Mouse (Mus musculus): ENCODE measurements around the gene Cenpf. TPM values are rescaled to one million over a fixed set of nuclear protein-coding genes. Genes with fewer than 3 reads are reported as not detected.

Cenpf gene
- polyA plus RNA-seq, 2 experiments = 12.0 to 43.2 TPM

DNA sequence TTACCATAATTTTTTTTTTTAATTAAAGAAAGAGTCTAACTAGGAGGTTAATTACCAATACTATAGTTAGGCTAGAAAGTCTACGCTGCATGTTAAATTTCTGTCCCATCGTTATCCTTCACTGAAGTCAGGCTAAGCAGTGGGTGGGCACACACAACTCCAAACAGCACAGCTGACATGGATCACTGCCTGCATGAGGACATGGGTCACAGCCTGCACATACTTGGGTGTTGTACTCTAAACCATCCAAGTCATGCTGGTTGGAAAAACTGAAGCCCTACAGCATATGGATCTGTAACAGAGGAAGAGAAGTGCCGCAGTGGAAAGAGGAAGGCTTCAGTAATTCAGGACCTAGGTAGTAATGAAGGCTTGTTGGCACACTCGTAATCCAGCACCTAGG lies 76.1 kb downstream of the Cenpf start:
- no peaks in the 10 kb centered on the region for H3K36me3 ChIP-seq (replicated peaks; ENCODE audit: control insufficient read depth, insufficient read depth, low read depth)
- DNase-seq (ENCODE audit: low read depth in 3 of 3, low spot score in 3 of 3) (no peak), ATAC-seq (ENCODE audit: insufficient read depth) (no peak)
- H3K27ac ChIP-seq = no peak overlapping the region
- no peak overlapping the region for H3K4me2 ChIP-seq (ENCODE audit: low read depth)
- H3K4me3 ChIP-seq (ENCODE audit: insufficient read depth in 1 of 2, low read depth in 2 of 2, low read length in 2 of 2) = no peak overlapping the region
- 68% methylated on average over 4 of the region's 4 CpGs for WGBS (ENCODE audit: insufficient replicate concordance)
- no peaks in the 10 kb centered on the region for H3K4me1 ChIP-seq (replicated peaks; ENCODE audit: control insufficient read depth in 2 of 2, insufficient read depth in 2 of 2, low read length in 1 of 2)
- H3K27me3 ChIP-seq (ENCODE audit: control insufficient read depth, insufficient read depth, low read length) = no peaks in the 10 kb centered on the region
- no peak overlapping the region for H3K9ac ChIP-seq (replicated peaks)
- TF ChIP-seq CTCF (IDR thresholded peaks at IDR 0.05; ENCODE audit: low read depth) (no peak), EP300 (IDR thresholded peaks at IDR 0.05; ENCODE audit: low read depth) (no peak)
- no peaks in the 10 kb centered on the region for H3K9me3 ChIP-seq (ENCODE audit: control insufficient read depth, low read length)

DNA sequence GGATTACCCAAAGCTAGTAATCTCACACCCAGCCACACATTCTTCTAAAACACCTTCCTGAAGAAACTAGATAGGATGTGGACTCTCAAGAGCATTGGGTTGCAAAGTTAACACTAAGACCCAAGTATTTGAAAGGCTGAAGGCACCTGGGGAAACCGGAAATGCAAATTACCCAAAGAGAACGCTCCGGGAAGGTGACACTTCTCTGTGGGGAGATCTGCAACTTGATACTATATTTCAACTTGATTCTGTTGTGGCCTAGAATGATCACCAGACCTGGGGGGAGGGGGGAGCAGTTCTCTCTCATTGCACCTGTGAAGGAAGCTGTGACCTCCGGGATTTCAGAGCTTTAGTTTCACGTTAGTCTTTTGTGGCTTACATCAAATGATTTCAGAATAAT lies 79.2 kb downstream of the Cenpf start:
- 16% methylated on average over 5 of the region's 5 CpGs for WGBS (ENCODE audit: insufficient replicate concordance)
- Histone ChIP-seq H3K4me1 (replicated peaks; ENCODE audit: control insufficient read depth in 2 of 2, insufficient read depth in 2 of 2, low read length in 1 of 2) (no peaks in the 10 kb centered on the region), H3K4me2 (ENCODE audit: low read depth) (no peak overlapping the region), H3K27ac (no peak overlapping the region), H3K9me3 (ENCODE audit: control insufficient read depth, low read length) (no peaks in the 10 kb centered on the region), H3K9ac (replicated peaks) (no peak overlapping the region), H3K4me3 (ENCODE audit: insufficient read depth in 1 of 2, low read depth in 2 of 2, low read length in 2 of 2) (no peak overlapping the region), H3K27me3 (ENCODE audit: control insufficient read depth, insufficient read depth, low read length) (no peaks in the 10 kb centered on the region), H3K36me3 (replicated peaks; ENCODE audit: control insufficient read depth, insufficient read depth, low read depth) (no peaks in the 10 kb centered on the region)
- TF ChIP-seq CTCF (IDR thresholded peaks at IDR 0.05; ENCODE audit: low read depth) = no peak
- no peak for TF ChIP-seq EP300 (IDR thresholded peaks at IDR 0.05; ENCODE audit: low read depth)
- DNase-seq (ENCODE audit: low read depth in 3 of 3, low spot score in 3 of 3) = no peak
- ATAC-seq (ENCODE audit: insufficient read depth) = no peak

DNA sequence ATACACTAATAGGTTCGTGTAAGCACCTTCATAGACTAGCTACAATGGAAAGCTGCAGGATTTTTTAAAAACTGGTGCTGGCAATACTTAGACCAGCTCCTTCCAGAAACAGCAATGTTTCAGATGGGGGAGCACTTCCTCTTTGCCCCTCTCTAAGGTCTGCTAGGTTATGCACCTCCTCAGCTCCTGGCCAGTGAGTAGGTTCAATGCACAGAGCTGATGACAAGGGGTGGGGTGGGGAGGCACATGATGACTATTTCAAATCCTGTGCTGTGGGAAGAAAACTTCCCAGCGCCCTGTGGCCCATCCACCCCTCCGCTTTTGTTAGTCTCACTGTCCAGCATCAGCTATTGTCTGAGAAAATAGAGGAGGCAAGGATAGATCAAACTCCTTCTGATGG lies 79.8 kb downstream of the Cenpf start:
- 64% methylated on average over 3 of the region's 3 CpGs for WGBS (ENCODE audit: insufficient replicate concordance)
- no peak overlapping the region for H3K4me2 ChIP-seq (ENCODE audit: low read depth)
- no peak overlapping the region for H3K4me3 ChIP-seq (ENCODE audit: insufficient read depth in 1 of 2, low read depth in 2 of 2, low read length in 2 of 2)
- DNase-seq (ENCODE audit: low read depth in 3 of 3, low spot score in 3 of 3) (no peak), ATAC-seq (ENCODE audit: insufficient read depth) (no peak)
- H3K9ac ChIP-seq (replicated peaks) = no peak overlapping the region
- TF ChIP-seq CTCF (IDR thresholded peaks at IDR 0.05; ENCODE audit: low read depth) (no peak), EP300 (IDR thresholded peaks at IDR 0.05; ENCODE audit: low read depth) (no peak)
- H3K36me3 ChIP-seq (replicated peaks; ENCODE audit: control insufficient read depth, insufficient read depth, low read depth) = no peaks in the 10 kb centered on the region
- H3K27ac ChIP-seq = no peak overlapping the region
- no peaks in the 10 kb centered on the region for H3K4me1 ChIP-seq (replicated peaks; ENCODE audit: control insufficient read depth in 2 of 2, insufficient read depth in 2 of 2, low read length in 1 of 2)
- H3K9me3 ChIP-seq (ENCODE audit: control insufficient read depth, low read length) = no peaks in the 10 kb centered on the region
- H3K27me3 ChIP-seq (ENCODE audit: control insufficient read depth, insufficient read depth, low read length) = no peaks in the 10 kb centered on the region

DNA sequence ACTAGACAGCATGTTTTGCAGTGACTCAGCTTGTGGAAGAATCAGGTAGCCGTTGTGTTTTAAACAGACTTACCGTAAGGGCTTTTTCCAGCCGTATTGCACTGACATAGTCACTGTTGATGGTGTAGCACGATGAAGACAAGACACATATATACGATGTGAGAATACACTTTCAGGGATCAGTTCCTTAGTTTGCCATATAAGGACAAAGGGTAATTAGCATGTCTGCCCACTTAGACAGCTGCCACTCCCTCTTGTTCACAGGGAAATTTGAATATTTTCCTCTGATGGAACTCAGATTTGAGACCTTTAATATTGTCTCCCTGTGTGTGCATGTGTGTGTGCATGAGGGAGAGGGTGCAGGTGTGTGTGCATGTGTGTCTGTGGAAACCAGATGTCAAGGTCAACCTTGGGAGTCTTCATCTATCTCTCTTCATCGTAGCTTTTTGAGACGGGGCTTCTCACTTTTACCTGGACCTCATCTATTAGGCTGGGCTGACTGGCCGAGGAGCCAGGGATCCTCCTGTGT lies 82.2 kb downstream of the Cenpf start:
- no peak for ATAC-seq (ENCODE audit: insufficient read depth)
- H3K4me1 ChIP-seq (replicated peaks; ENCODE audit: control insufficient read depth in 2 of 2, insufficient read depth in 2 of 2, low read length in 1 of 2) = no peaks in the 10 kb centered on the region

DNA sequence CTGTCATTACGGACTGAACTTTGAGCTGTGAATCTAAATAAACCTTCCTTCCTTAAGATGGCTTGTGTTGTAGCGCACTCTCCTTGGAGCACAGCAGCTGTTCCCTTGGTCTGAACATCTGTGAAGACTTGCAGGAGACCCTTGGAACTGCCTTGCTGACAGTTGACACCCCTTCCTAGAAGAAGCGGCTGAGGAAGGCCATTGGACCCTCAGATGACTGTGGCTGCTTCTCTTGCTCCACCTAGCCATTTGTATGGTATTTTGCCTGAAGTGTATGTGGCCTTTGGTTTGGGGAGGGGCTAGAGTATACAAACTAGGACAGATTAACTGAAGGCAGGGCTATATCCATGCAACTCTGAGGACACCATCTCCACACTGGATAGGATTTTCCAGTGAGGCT lies 90.8 kb downstream of the Cenpf start:
- H3K27me3 ChIP-seq (ENCODE audit: control insufficient read depth, insufficient read depth, low read length) = no peaks in the 10 kb centered on the region
- H3K4me1 ChIP-seq (replicated peaks; ENCODE audit: control insufficient read depth in 2 of 2, insufficient read depth in 2 of 2, low read length in 1 of 2) = no peaks in the 10 kb centered on the region
- no peaks in the 10 kb centered on the region for H3K36me3 ChIP-seq (replicated peaks; ENCODE audit: control insufficient read depth, insufficient read depth, low read depth)
- WGBS (ENCODE audit: insufficient replicate concordance) = 65% methylated on average over 3 of the region's 3 CpGs
- H3K4me3 ChIP-seq (ENCODE audit: insufficient read depth in 1 of 2, low read depth in 2 of 2, low read length in 2 of 2) = no peak overlapping the region
- no peaks in the 10 kb centered on the region for H3K9me3 ChIP-seq (ENCODE audit: control insufficient read depth, low read length)
- no peak overlapping the region for H3K4me2 ChIP-seq (ENCODE audit: low read depth)
- no peak for ATAC-seq (ENCODE audit: insufficient read depth)
- no peak for DNase-seq (ENCODE audit: low read depth in 3 of 3, low spot score in 3 of 3)
- H3K27ac ChIP-seq = no peak overlapping the region
- H3K9ac ChIP-seq (replicated peaks) = no peak overlapping the region
- TF ChIP-seq CTCF (IDR thresholded peaks at IDR 0.05; ENCODE audit: low read depth) = no peak
- TF ChIP-seq EP300 (IDR thresholded peaks at IDR 0.05; ENCODE audit: low read depth) = no peak

More for the DNA sequence above, 82.2 kb downstream of the Cenpf start:
- H3K9me3 ChIP-seq (ENCODE audit: control insufficient read depth, low read length) = no peaks in the 10 kb centered on the region
- H3K27ac ChIP-seq = no peak overlapping the region
- H3K36me3 ChIP-seq (replicated peaks; ENCODE audit: control insufficient read depth, insufficient read depth, low read depth) = no peaks in the 10 kb centered on the region
- no peak overlapping the region for H3K9ac ChIP-seq (replicated peaks)
- H3K4me3 ChIP-seq (ENCODE audit: insufficient read depth in 1 of 2, low read depth in 2 of 2, low read length in 2 of 2) = no peak overlapping the region
- no peak for DNase-seq (ENCODE audit: low read depth in 3 of 3, low spot score in 3 of 3)
- H3K27me3 ChIP-seq (ENCODE audit: control insufficient read depth, insufficient read depth, low read length) = no peaks in the 10 kb centered on the region
- H3K4me2 ChIP-seq (ENCODE audit: low read depth) = no peak overlapping the region
- 71% methylated on average over 8 of the region's 8 CpGs for WGBS (ENCODE audit: insufficient replicate concordance)
- no peak for TF ChIP-seq CTCF (IDR thresholded peaks at IDR 0.05; ENCODE audit: low read depth)
- TF ChIP-seq EP300 (IDR thresholded peaks at IDR 0.05; ENCODE audit: low read depth) = no peak

Other genes starting within 250 kb of the Cenpf start
- 0.39 and 0.50 TPM in 2 replicates for gene Ptpn14, start 40.2 kb upstream of the Cenpf start, polyA plus RNA-seq (2012; rRNA removed)
- gene Ptpn14, start 40.2 kb upstream of the Cenpf start, polyA plus RNA-seq (2014; fragmentation: Nextera tagmentation; extraction: Ambion mirVana) = 0.22 and 0.30 TPM in 2 replicates
- 20.5 and 24.8 TPM in 2 replicates for gene Smyd2, start 234.3 kb upstream of the Cenpf start, polyA plus RNA-seq (2012; rRNA removed)
- 27.7 and 32.2 TPM in 2 replicates for gene Smyd2, start 234.3 kb upstream of the Cenpf start, polyA plus RNA-seq (2014; fragmentation: Nextera tagmentation; extraction: Ambion mirVana)

Data from liver, embryonic 14.5 days (tissue).